In the genomic region with DNA sequence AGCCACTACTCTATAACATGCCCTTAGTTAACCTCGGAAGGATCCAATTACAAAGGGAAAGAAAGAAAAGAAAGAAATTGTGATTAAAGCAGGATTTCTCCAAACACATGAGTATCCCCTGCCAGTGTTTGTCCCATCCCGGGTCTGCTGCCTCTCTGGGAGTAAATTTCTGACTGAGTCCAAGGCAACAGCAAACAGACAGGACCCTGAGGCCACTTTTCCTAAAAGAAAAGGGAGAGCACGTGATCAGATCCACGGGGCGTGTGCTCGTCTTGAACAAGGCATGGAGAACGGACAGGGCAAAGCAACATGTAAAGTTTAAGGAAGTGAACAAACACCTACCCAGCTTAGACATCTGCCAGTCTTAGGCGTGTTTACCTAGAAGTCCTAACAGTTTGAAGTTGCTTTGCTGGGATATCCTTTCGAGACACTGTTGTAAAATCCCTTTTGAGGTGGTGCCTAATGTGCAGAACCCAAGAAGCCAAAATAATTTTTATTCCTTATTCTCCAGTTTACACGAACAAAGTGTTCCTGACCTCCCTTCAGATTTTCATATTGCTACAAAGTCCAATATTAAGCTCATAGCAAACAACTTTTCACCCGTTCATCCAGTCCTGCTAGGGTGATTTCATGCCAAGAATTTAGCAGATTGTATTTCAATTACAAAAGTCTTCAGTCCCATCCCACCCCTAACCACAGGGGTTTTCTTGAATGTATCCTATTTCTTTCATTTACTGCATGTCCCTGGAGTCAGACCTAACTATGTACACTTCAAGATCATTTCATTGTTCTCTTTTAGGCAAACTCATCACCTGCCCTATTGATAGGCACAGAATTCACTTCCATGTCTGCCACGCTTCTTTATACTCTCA, we compare ENCODE assay signal across 18 mouse cellular contexts.
DNase-seq lines count a peak whose midpoint lies in the region; ATAC-seq and TF ChIP-seq lines count a peak whose summit lies in the region.
"Had no signal": no experiment of that assay in that cellular context is flagged by ENCODE, and none has a peak within 500 bp of the region (broad histone marks: within the 10 kb centered on the region; RNA-seq: fewer than 3 reads in every experiment).

No protein-coding gene starts in this region.

- peaks cover 7% of the 10 kb centered on the region; the same call in 1 of the 2 replicates for H3K4me1 ChIP-seq in kidney, embryonic 14.5 days (ENCODE audit: control insufficient read depth, insufficient read depth, low read length)
- H3K4me1 ChIP-seq in neural tube, embryonic 12.5 days = 0 out of 2 replicates have a peak, but pooled peaks cover 15% of the 10 kb centered on the region
- H3K4me1 ChIP-seq in embryonic facial prominence, embryonic 10.5 days = peaks cover 21% of the 10 kb centered on the region
- 0 out of 2 replicates have a peak, but pooled peaks cover 2% of the 10 kb centered on the region for H3K4me1 ChIP-seq in stomach, embryonic 16.5 days (ENCODE audit: control insufficient read depth, insufficient read depth, low read length)
- H3K4me1 ChIP-seq in thymus, adult 2 months (replicated peaks; ENCODE audit: control insufficient read depth, insufficient read depth, low read length) = no peaks in the 10 kb centered on the region
- H3K4me1 ChIP-seq: liver, embryonic 12.5 days had no signal

- no peak for TF ChIP-seq POLR2A in thymus, adult 2 months (IDR thresholded peaks at IDR 0.05; ENCODE audit: control insufficient read depth, extremely low read depth, insufficient read depth, low read length, poor library complexity)

- H3K27ac ChIP-seq in kidney, embryonic 14.5 days (ENCODE audit: low read depth, low read length) = no peak overlapping the region
- H3K27ac ChIP-seq in neural tube, embryonic 12.5 days = no peak overlapping the region
- peak overlapping the region; percentile 61 for H3K27ac ChIP-seq in embryonic facial prominence, embryonic 10.5 days (replicated peaks)
- 0 out of 2 replicates have a peak overlapping the region, but pooled peaks have one; percentile 68 for H3K27ac ChIP-seq in stomach, embryonic 16.5 days (ENCODE audit: low read length)
- no peak overlapping the region for H3K27ac ChIP-seq in thymus, adult 2 months (ENCODE audit: control insufficient read depth, insufficient read depth, low read length)
- H3K27ac ChIP-seq: liver, embryonic 12.5 days had no signal

- no peak for TF ChIP-seq CTCF in thymus, adult 2 months (IDR thresholded peaks at IDR 0.05; ENCODE audit: borderline replicate concordance, control insufficient read depth, extremely low read depth, insufficient read depth, low read length, poor library complexity)

- H3K9ac ChIP-seq in kidney, embryonic 14.5 days (ENCODE audit: low read depth, low read length) = no peak overlapping the region
- no peak overlapping the region for H3K9ac ChIP-seq in neural tube, embryonic 12.5 days
- H3K9ac ChIP-seq in stomach, embryonic 16.5 days (ENCODE audit: low read length) = no peak overlapping the region
- H3K9ac ChIP-seq: liver, embryonic 12.5 days had no signal

- H3K4me2 ChIP-seq in kidney, embryonic 14.5 days (replicated peaks; ENCODE audit: low read depth, low read length) = no peak overlapping the region; the same call in 1 of the 2 replicates
- no peak overlapping the region for H3K4me2 ChIP-seq in neural tube, embryonic 12.5 days (replicated peaks)
- no peak overlapping the region for H3K4me2 ChIP-seq in stomach, embryonic 16.5 days (ENCODE audit: low read depth, low read length)
- H3K4me2 ChIP-seq: liver, embryonic 12.5 days had no signal

- no peaks in the 10 kb centered on the region for H3K27me3 ChIP-seq in kidney, embryonic 14.5 days (ENCODE audit: control insufficient read depth, insufficient read depth, low read length)
- H3K27me3 ChIP-seq in neural tube, embryonic 12.5 days (replicated peaks) = no peaks in the 10 kb centered on the region
- H3K27me3 ChIP-seq in embryonic facial prominence, embryonic 10.5 days (replicated peaks; ENCODE audit: low read depth, poor library complexity, severe bottlenecking) = no peaks in the 10 kb centered on the region
- H3K27me3 ChIP-seq in stomach, embryonic 16.5 days (ENCODE audit: control insufficient read depth, insufficient read depth, low read length) = no peaks in the 10 kb centered on the region
- H3K27me3 ChIP-seq in thymus, adult 2 months (ENCODE audit: control insufficient read depth, insufficient read depth, low read length) = no peaks in the 10 kb centered on the region
- H3K27me3 ChIP-seq: liver, embryonic 12.5 days had no signal

- H3K4me3 ChIP-seq in kidney, embryonic 14.5 days (ENCODE audit: low read length) = no peak overlapping the region
- H3K4me3 ChIP-seq in neural tube, embryonic 12.5 days = no peak overlapping the region
- no peak overlapping the region for H3K4me3 ChIP-seq in embryonic facial prominence, embryonic 10.5 days
- no peak overlapping the region for H3K4me3 ChIP-seq in stomach, embryonic 16.5 days (replicated peaks; ENCODE audit: low read length)
- H3K4me3 ChIP-seq in thymus, adult 2 months (ENCODE audit: control insufficient read depth, insufficient read depth, low read length) = no peak overlapping the region
- H3K4me3 ChIP-seq: liver, embryonic 12.5 days had no signal

- no peak for DNase-seq in kidney, postnatal 14 days
- DNase-seq in neural tube, embryonic 10.5 days (ENCODE audit: extremely low spot score, low spot score) = no peak
- peak; percentile 29 for DNase-seq in embryonic facial prominence, embryonic 10.5 days (ENCODE audit: low spot score)
- no peak for DNase-seq in thymus, adult 2 months
- DNase-seq in cerebellum, postnatal 4 days (ENCODE audit: low spot score in 2 of 2) = no peak
- DNase-seq: cerebellum, adult 11-12 months; heart, adult 18-20 months; heart, postnatal 14 days; layer of hippocampus, adult 9-11 months; lung, postnatal 14 days; right cerebral cortex, adult 18-20 months; thymus, postnatal 14 days had no signal

- ATAC-seq in kidney, embryonic 14.5 days (ENCODE audit: low FRiP score, low TSS enrichment) = peak; percentile 28; the same call in 1 of the 2 replicates
- ATAC-seq in neural tube, embryonic 12.5 days (ENCODE audit: low FRiP score, low read depth) = 0 out of 2 replicates have a peak, but pooled peaks have one; percentile 29
- no peak for ATAC-seq in stomach, embryonic 16.5 days (ENCODE audit: insufficient read depth, low FRiP score)
- ATAC-seq: CD4-positive, CD25-positive, alpha-beta regulatory T cell, adult 4 months; intestine, postnatal 0 days; liver, embryonic 12.5 days had no signal

- no peaks in the 10 kb centered on the region for H3K9me3 ChIP-seq in kidney, embryonic 14.5 days (ENCODE audit: control insufficient read depth, low read length)
- no peaks in the 10 kb centered on the region for H3K9me3 ChIP-seq in neural tube, embryonic 12.5 days
- no peaks in the 10 kb centered on the region for H3K9me3 ChIP-seq in embryonic facial prominence, embryonic 10.5 days
- no peaks in the 10 kb centered on the region for H3K9me3 ChIP-seq in stomach, embryonic 16.5 days (replicated peaks; ENCODE audit: control insufficient read depth, low read length)
- H3K9me3 ChIP-seq: liver, embryonic 12.5 days had no signal

- WGBS in kidney, embryonic 14.5 days = 44% methylated on average over 12 of the region's 12 CpGs
- 39% methylated on average over 12 of the region's 12 CpGs for WGBS in neural tube, embryonic 12.5 days
- WGBS in embryonic facial prominence, embryonic 10.5 days = 36% methylated on average over 12 of the region's 12 CpGs
- WGBS in stomach, embryonic 16.5 days = 50% methylated on average over 12 of the region's 12 CpGs
- WGBS in thymus, adult 2 months = 83% methylated on average over 12 of the region's 12 CpGs

- no peaks in the 10 kb centered on the region for H3K36me3 ChIP-seq in kidney, embryonic 14.5 days (ENCODE audit: control insufficient read depth, insufficient read depth, low read length)
- no peaks in the 10 kb centered on the region for H3K36me3 ChIP-seq in neural tube, embryonic 12.5 days
- H3K36me3 ChIP-seq in embryonic facial prominence, embryonic 10.5 days (replicated peaks) = no peaks in the 10 kb centered on the region
- no peaks in the 10 kb centered on the region for H3K36me3 ChIP-seq in stomach, embryonic 16.5 days (ENCODE audit: control insufficient read depth, insufficient read depth, low read length)
- H3K36me3 ChIP-seq in thymus, adult 2 months (ENCODE audit: control insufficient read depth, insufficient read depth, low read length) = no peaks in the 10 kb centered on the region
- H3K36me3 ChIP-seq: liver, embryonic 12.5 days had no signal

Comparison
In these comparisons a context has a peak if more than half of its experiments do, and no peak if none do; other contexts are left out.
1. H3K27ac ChIP-seq: peak in embryonic facial prominence, embryonic 10.5 days (single experiment) and stomach, embryonic 16.5 days (single experiment); none in kidney, embryonic 14.5 days (single experiment), neural tube, embryonic 12.5 days (single experiment) and thymus, adult 2 months (single experiment).